In genomic region chr7:30280670-30281138, GRCm38 (mm10) we compare ENCODE assay signal across 8 mouse cellular contexts. TPM values are rescaled to one million over a fixed set of nuclear protein-coding genes. Genes with fewer than 3 reads are reported as not detected.
DNase-seq lines count a peak whose midpoint lies in the region; ATAC-seq and TF ChIP-seq lines count a peak whose summit lies in the region.

No protein-coding gene starts in this region.

- H3K36me3 ChIP-seq in embryonic facial prominence, embryonic 13.5 days = no peaks in the 10 kb centered on the region
- H3K36me3 ChIP-seq in kidney, adult 2 months (ENCODE audit: control insufficient read depth, insufficient read depth, low read length) = no peaks in the 10 kb centered on the region
- H3K36me3 ChIP-seq in limb, embryonic 12.5 days = no peaks in the 10 kb centered on the region
- no peaks in the 10 kb centered on the region for H3K36me3 ChIP-seq in midbrain, embryonic 15.5 days (replicated peaks)
- H3K36me3 ChIP-seq in spleen, adult 2 months (ENCODE audit: control insufficient read depth, insufficient read depth, low read length) = no peaks in the 10 kb centered on the region

- H3K4me3 ChIP-seq in embryonic facial prominence, embryonic 13.5 days = peak overlapping the region; percentile 81
- H3K4me3 ChIP-seq in kidney, adult 2 months (ENCODE audit: insufficient read depth, low read depth, low read length) = peak overlapping the region; percentile 69
- peak overlapping the region; percentile 78 for H3K4me3 ChIP-seq in limb, embryonic 12.5 days (replicated peaks)
- H3K4me3 ChIP-seq in midbrain, embryonic 15.5 days = peak overlapping the region; percentile 69
- peak overlapping the region; percentile 99 for H3K4me3 ChIP-seq in spleen, adult 2 months (ENCODE audit: extremely low read depth, insufficient read depth, insufficient read length)

- peak; percentile 86 for ATAC-seq in embryonic facial prominence, embryonic 13.5 days (ENCODE audit: insufficient number of reproducible peaks, insufficient read depth, low FRiP score, low TSS enrichment, low read depth)
- ATAC-seq in limb, embryonic 12.5 days (ENCODE audit: insufficient number of reproducible peaks, insufficient read depth, low FRiP score, low TSS enrichment, low read depth) = peak; percentile 85
- ATAC-seq in midbrain, embryonic 15.5 days (replicated peaks) = peak; percentile 91

- TF ChIP-seq CTCF in kidney, adult 2 months (conservative IDR thresholded peaks at IDR 0.05; ENCODE audit: insufficient read depth, insufficient read length, low read depth, low read length) = no peak
- TF ChIP-seq CTCF in spleen, adult 2 months (IDR thresholded peaks at IDR 0.05; ENCODE audit: extremely low read depth, insufficient read depth, insufficient read length, insufficient replicate concordance) = no peak

- no peaks in the 10 kb centered on the region for H3K27me3 ChIP-seq in embryonic facial prominence, embryonic 13.5 days
- no peaks in the 10 kb centered on the region for H3K27me3 ChIP-seq in kidney, adult 2 months (replicated peaks; ENCODE audit: control insufficient read depth, insufficient read depth, low read length)
- H3K27me3 ChIP-seq in limb, embryonic 12.5 days = no peaks in the 10 kb centered on the region
- no peaks in the 10 kb centered on the region for H3K27me3 ChIP-seq in midbrain, embryonic 15.5 days (replicated peaks)
- H3K27me3 ChIP-seq in spleen, adult 2 months (ENCODE audit: control insufficient read depth, insufficient read depth, low read length) = no peaks in the 10 kb centered on the region

- TF ChIP-seq POLR2A in kidney, adult 2 months (IDR thresholded peaks at IDR 0.05; ENCODE audit: low read depth, low read length) = no peak
- no peak for TF ChIP-seq POLR2A in spleen, adult 2 months (IDR thresholded peaks at IDR 0.05; ENCODE audit: low read depth, low read length)

- peak overlapping the region; percentile 97 for H3K27ac ChIP-seq in embryonic facial prominence, embryonic 13.5 days
- peak overlapping the region; percentile 91 for H3K27ac ChIP-seq in kidney, adult 2 months (ENCODE audit: insufficient read depth, low read depth, low read length)
- H3K27ac ChIP-seq in limb, embryonic 12.5 days = peak overlapping the region; percentile 95
- H3K27ac ChIP-seq in midbrain, embryonic 15.5 days = peak overlapping the region; percentile 98
- H3K27ac ChIP-seq in spleen, adult 2 months (ENCODE audit: insufficient read depth, low read length) = peak overlapping the region; percentile 93

- DNase-seq in 3134 (ENCODE audit: extremely low read depth, insufficient read length, low spot score) = peak; percentile 88
- DNase-seq in adrenal gland, postnatal 36 days = peak; percentile 86 to 87
- peak; percentile 91 to 94 for DNase-seq in heart, adult 18-20 months
- peak; percentile 93 for DNase-seq in kidney, adult 2 months
- peak; percentile 69 to 81 for DNase-seq in spleen, adult 2 months (ENCODE audit: low read depth in 1 of 2, low spot score in 2 of 2)

- peak overlapping the region; percentile 68 for H3K9ac ChIP-seq in embryonic facial prominence, embryonic 13.5 days
- H3K9ac ChIP-seq in limb, embryonic 12.5 days (replicated peaks) = peak overlapping the region; percentile 44
- H3K9ac ChIP-seq in midbrain, embryonic 15.5 days = peak overlapping the region; percentile 64

- no peaks in the 10 kb centered on the region for H3K9me3 ChIP-seq in embryonic facial prominence, embryonic 13.5 days
- no peaks in the 10 kb centered on the region for H3K9me3 ChIP-seq in limb, embryonic 12.5 days
- H3K9me3 ChIP-seq in midbrain, embryonic 15.5 days = no peaks in the 10 kb centered on the region

- under 1% methylated on average over 20 of the region's 20 CpGs for WGBS in embryonic facial prominence, embryonic 13.5 days
- under 1% methylated on average over 20 of the region's 20 CpGs for WGBS in kidney, adult 2 months
- under 1% methylated on average over 20 of the region's 20 CpGs for WGBS in limb, embryonic 12.5 days
- WGBS in midbrain, embryonic 15.5 days = under 1% methylated on average over 20 of the region's 20 CpGs
- WGBS in spleen, adult 2 months = under 1% methylated on average over 20 of the region's 20 CpGs

- peak overlapping the region; percentile 85 for H3K4me2 ChIP-seq in embryonic facial prominence, embryonic 13.5 days
- peak overlapping the region; percentile 82 for H3K4me2 ChIP-seq in limb, embryonic 12.5 days
- H3K4me2 ChIP-seq in midbrain, embryonic 15.5 days = peak overlapping the region; percentile 98

- peaks cover 12% of the 10 kb centered on the region for H3K4me1 ChIP-seq in embryonic facial prominence, embryonic 13.5 days
- H3K4me1 ChIP-seq in kidney, adult 2 months (ENCODE audit: control insufficient read depth, insufficient read depth, low read length) = no peaks in the 10 kb centered on the region
- peaks cover 14% of the 10 kb centered on the region for H3K4me1 ChIP-seq in limb, embryonic 12.5 days (replicated peaks)
- H3K4me1 ChIP-seq in midbrain, embryonic 15.5 days = peaks cover 13% of the 10 kb centered on the region
- H3K4me1 ChIP-seq in spleen, adult 2 months (ENCODE audit: control insufficient read depth, insufficient read depth, insufficient read length) = no peaks in the 10 kb centered on the region

RNA-seq across cellular contexts. Expression of gene Wdr62, which starts 0.5 kb away (rescaled TPM):
- total RNA-seq in adrenal gland, postnatal 36 days (2021) = 1 to 10 TPM; 4.6 to 5.7 TPM
- 6.4 and 8.3 TPM in 2 replicates for polyA plus RNA-seq in embryonic facial prominence, embryonic 13.5 days (2015; fragmentation: Nextera tagmentation; extraction: Ambion mirVana)
- total RNA-seq in heart, adult 18-20 months (2021) = under 1 TPM; 0.57 to 0.80 TPM
- 5.8 and 7.2 TPM in 2 replicates for polyA plus RNA-seq in kidney, adult 2 months (2012; rRNA removed)
- 9.7 and 10.6 TPM in 2 replicates for polyA plus RNA-seq in limb, embryonic 12.5 days (2016; fragmentation: Nextera tagmentation; extraction: Ambion mirVana)
- polyA plus RNA-seq in midbrain, embryonic 15.5 days (2015; fragmentation: Nextera tagmentation; extraction: Ambion mirVana) = 3.6 and 3.8 TPM in 2 replicates
- polyA plus RNA-seq in spleen, adult 2 months (2012; rRNA removed) = 15.7 and 21.5 TPM in 2 replicates

RNA-seq across cellular contexts. Expression of gene Thap8, which starts 0.8 kb away (rescaled TPM):
- total RNA-seq in adrenal gland, postnatal 36 days (2021) = under 1 TPM; 0.46 to 0.56 TPM
- polyA plus RNA-seq in embryonic facial prominence, embryonic 13.5 days (2015; fragmentation: Nextera tagmentation; extraction: Ambion mirVana) = 0.15 and 0.59 TPM in 2 replicates
- total RNA-seq in heart, adult 18-20 months (2021) = not detected
- 0.11 TPM in 1 of 2 replicates, not detected in the other for polyA plus RNA-seq in kidney, adult 2 months (2012; rRNA removed)
- polyA plus RNA-seq in limb, embryonic 12.5 days (2016; fragmentation: Nextera tagmentation; extraction: Ambion mirVana) = 0.15 and 0.26 TPM in 2 replicates
- 1.3 and 1.5 TPM in 2 replicates for polyA plus RNA-seq in midbrain, embryonic 15.5 days (2015; fragmentation: Nextera tagmentation; extraction: Ambion mirVana)
- polyA plus RNA-seq in spleen, adult 2 months (2012; rRNA removed) = 0.14 and 0.18 TPM in 2 replicates

RNA-seq across cellular contexts. Expression of gene Clip3, which starts 10.8 kb away (rescaled TPM):
- 10 to 100 TPM; 16.6 to 18.3 TPM for total RNA-seq in adrenal gland, postnatal 36 days (2021)
- 60.7 and 61.0 TPM in 2 replicates for polyA plus RNA-seq in embryonic facial prominence, embryonic 13.5 days (2015; fragmentation: Nextera tagmentation; extraction: Ambion mirVana)
- 1 to 10 TPM; 5.7 TPM for total RNA-seq in heart, adult 18-20 months (2021)
- 4.2 and 4.9 TPM in 2 replicates for polyA plus RNA-seq in kidney, adult 2 months (2012; rRNA removed)
- 39.7 and 46.6 TPM in 2 replicates for polyA plus RNA-seq in limb, embryonic 12.5 days (2016; fragmentation: Nextera tagmentation; extraction: Ambion mirVana)
- polyA plus RNA-seq in midbrain, embryonic 15.5 days (2015; fragmentation: Nextera tagmentation; extraction: Ambion mirVana) = 106 and 110 TPM in 2 replicates
- polyA plus RNA-seq in spleen, adult 2 months (2012; rRNA removed) = 10.0 and 13.2 TPM in 2 replicates

RNA-seq across cellular contexts. Expression of gene Alkbh6, which starts 27.8 kb away (rescaled TPM):
- total RNA-seq in adrenal gland, postnatal 36 days (2021) = 10 to 100 TPM; 56.9 to 81.3 TPM
- polyA plus RNA-seq in embryonic facial prominence, embryonic 13.5 days (2015; fragmentation: Nextera tagmentation; extraction: Ambion mirVana) = 91.8 and 104 TPM in 2 replicates
- total RNA-seq in heart, adult 18-20 months (2021) = 10 to 100 TPM; 26.2 to 27.8 TPM
- 99.0 and 122 TPM in 2 replicates for polyA plus RNA-seq in kidney, adult 2 months (2012; rRNA removed)
- polyA plus RNA-seq in limb, embryonic 12.5 days (2016; fragmentation: Nextera tagmentation; extraction: Ambion mirVana) = 101 TPM in 2 replicates
- 134 and 135 TPM in 2 replicates for polyA plus RNA-seq in midbrain, embryonic 15.5 days (2015; fragmentation: Nextera tagmentation; extraction: Ambion mirVana)
- 86.3 and 144 TPM in 2 replicates for polyA plus RNA-seq in spleen, adult 2 months (2012; rRNA removed)

RNA-seq across cellular contexts. Expression of gene Syne4, which starts 33.9 kb away (rescaled TPM):
- total RNA-seq in adrenal gland, postnatal 36 days (2021) = 10 to 100 TPM; 21.8 to 49.1 TPM
- 54.6 and 59.4 TPM in 2 replicates for polyA plus RNA-seq in embryonic facial prominence, embryonic 13.5 days (2015; fragmentation: Nextera tagmentation; extraction: Ambion mirVana)
- total RNA-seq in heart, adult 18-20 months (2021) = 1 to 10 TPM in 1 of 2 experiments, under 1 TPM in 1; 0.72 to 2.0 TPM
- 162 and 170 TPM in 2 replicates for polyA plus RNA-seq in kidney, adult 2 months (2012; rRNA removed)
- 84.6 and 98.6 TPM in 2 replicates for polyA plus RNA-seq in limb, embryonic 12.5 days (2016; fragmentation: Nextera tagmentation; extraction: Ambion mirVana)
- polyA plus RNA-seq in midbrain, embryonic 15.5 days (2015; fragmentation: Nextera tagmentation; extraction: Ambion mirVana) = 16.6 and 17.5 TPM in 2 replicates
- 14.7 and 21.1 TPM in 2 replicates for polyA plus RNA-seq in spleen, adult 2 months (2012; rRNA removed)

Comparison
In these comparisons a context has a peak if more than half of its experiments do, and no peak if none do; other contexts are left out.
1. Peak in every context shown above with its lines: DNase-seq, ATAC-seq, H3K4me3 ChIP-seq and H3K27ac ChIP-seq.